Mouse (Mus musculus): ENCODE measurements around the gene Clec2i. TPM values are rescaled to one million over a fixed set of nuclear protein-coding genes. Genes with fewer than 3 reads are reported as not detected.

The Clec2i gene
- 0.08 and 0.20 TPM in 2 replicates for polyA plus RNA-seq (2012; rRNA removed)

GRCm38 (mm10) chr6:128887091-128887790, at the start of gene Clec2i:
Gene Clec2i (plus strand): TSS chr6:128887588.

GRCm38 (mm10) chr6:128890948-128891355, 3.6 kb downstream of the Clec2i start, which contains the start of gene BC035044:
Gene BC035044 (minus strand): TSS chr6:128891126.

GRCm38 (mm10) chr6:128934081-128934480, 46.7 kb downstream of the Clec2i start, which contains the start of gene Clec2g:
Gene Clec2g (plus strand): TSS chr6:128934381.

Other genes with a start within 250 kb of the Clec2i start
- gene Clec2h, start 225.2 kb upstream of the Clec2i start, polyA plus RNA-seq (2012; rRNA removed) = 47.6 and 59.4 TPM in 2 replicates
- gene Klrb1, start 164.5 kb upstream of the Clec2i start, polyA plus RNA-seq (2012; rRNA removed) = not detected in 2 replicates
- gene Klrb1c, start 98.4 kb upstream of the Clec2i start, polyA plus RNA-seq (2012; rRNA removed) = 0.19 and 0.22 TPM in 2 replicates
- gene Gm44511, start 61.3 kb upstream of the Clec2i start, polyA plus RNA-seq (2012; rRNA removed) = 0.45 TPM in 1 of 2 replicates, not detected in the other
- gene Klrb1b, start 61.3 kb upstream of the Clec2i start, polyA plus RNA-seq (2012; rRNA removed) = 0.19 and 1.00 TPM in 2 replicates
- gene BC035044, start 3.5 kb downstream of the Clec2i start, polyA plus RNA-seq (2012; rRNA removed) = 0.22 and 0.53 TPM in 2 replicates
- 0.38 TPM in 1 of 2 replicates, not detected in the other for gene Clec2g, start 46.8 kb downstream of the Clec2i start, polyA plus RNA-seq (2012; rRNA removed)
- gene Klrb1f, start 158.3 kb downstream of the Clec2i start, polyA plus RNA-seq (2012; rRNA removed) = 0.10 and 0.16 TPM in 2 replicates
- gene Clec2e, start 213.3 kb downstream of the Clec2i start, polyA plus RNA-seq (2012; rRNA removed) = 4.2 and 5.4 TPM in 2 replicates